Mouse (Mus musculus): ENCODE data around the gene Srl.

GRCm38 (mm10) chr16:4551056-4551455 lies 9.4 kb upstream of the Srl start:
- TF ChIP-seq CTCF (conservative IDR thresholded peaks at IDR 0.05 in 1 of 2, IDR thresholded peaks at IDR 0.05 in 1 of 2; ENCODE audit: low read depth in 2 of 2, low read length in 2 of 2) (peak; percentile 95 to 97), ZMIZ1 (IDR thresholded peaks at IDR 0.05; ENCODE audit: low read depth, low read length) (no peak), MAZ (IDR thresholded peaks at IDR 0.05; ENCODE audit: low read depth, low read length) (no peak), POLR2A (IDR thresholded peaks at IDR 0.05; ENCODE audit: low read depth, low read length) (no peak)
